Mouse (Mus musculus) heart, embryonic 14.5 days (tissue): ENCODE data around the gene Ets1. TPM values are rescaled to one million over a fixed set of nuclear protein-coding genes. Genes with fewer than 3 reads are reported as not detected.

ENCODE experiments used
- ATAC-seq: fragments of 200-750 bp; cut with Nextera tagmentation; 2 replicates; pipeline ENCODE4 v1.8.0; 2017; ENCODE audit warnings: low read depth, moderate TSS enrichment; ENCODE audit not compliant: insufficient number of reproducible peaks, insufficient read depth, low FRiP score
- H3K27ac ChIP-seq, 2 experiments: fragments of 200-500 bp in 1 of 2; fragments of 300-500 bp in 1 of 2; sonication (generic) in 1 of 2; replicated peaks in 1 of 2; 2 replicates each; pipeline ENCODE4 v1.5.1; 2012 to 2014; ENCODE audit warnings: low read depth in 2 of 2, low read length in 2 of 2, control low read depth in 1 of 2, mild to moderate bottlenecking in 1 of 2, mixed read lengths in 1 of 2; ENCODE audit not compliant: control insufficient read depth in 1 of 2, insufficient read depth in 1 of 2
- H3K27me3 ChIP-seq: fragments of 300-500 bp; sonication (generic); 2 replicates; pipeline ENCODE4 v1.6.1; 2014; ENCODE audit warnings: mild to moderate bottlenecking, low read length, control low read depth; ENCODE audit not compliant: control insufficient read depth, insufficient read depth
- H3K36me3 ChIP-seq: fragments of 300-500 bp; sonication (generic); 2 replicates; pipeline ENCODE4 v1.6.1; 2014; ENCODE audit warnings: mild to moderate bottlenecking, control low read depth, low read length, mixed read lengths; ENCODE audit not compliant: control insufficient read depth, insufficient read depth
- H3K4me1 ChIP-seq, 2 experiments: fragments of 200-500 bp in 1 of 2; fragments of 300-500 bp in 1 of 2; sonication (generic) in 1 of 2; 2 replicates each; pipeline ENCODE4 v1.6.1; 2012 to 2014; ENCODE audit warnings: low read length in 2 of 2, control low read depth in 1 of 2, mixed read lengths in 1 of 2; ENCODE audit not compliant: control insufficient read depth in 2 of 2, insufficient read depth in 2 of 2
- H3K4me2 ChIP-seq: fragments of 300-500 bp; sonication (generic); 2 replicates; pipeline ENCODE4 v1.6.1; 2014; ENCODE audit warnings: mild to moderate bottlenecking, low read length
- H3K4me3 ChIP-seq, 2 experiments: fragments of 200-500 bp in 1 of 2; fragments of 300-500 bp in 1 of 2; sonication (generic) in 1 of 2; 2 replicates each; pipeline ENCODE4 v1.5.1; 2012 to 2014; ENCODE audit warnings: low read length in 2 of 2, mild to moderate bottlenecking in 2 of 2, control low read depth in 1 of 2, low read depth in 1 of 2, moderate library complexity in 1 of 2; ENCODE audit not compliant: control insufficient read depth in 1 of 2, insufficient read depth in 1 of 2
- H3K9ac ChIP-seq: fragments of 300-500 bp; sonication (generic); 2 replicates; pipeline ENCODE4 v1.6.1; 2014; ENCODE audit warnings: mild to moderate bottlenecking, low read length
- H3K9me3 ChIP-seq: fragments of 300-500 bp; sonication (generic); 2 replicates; pipeline ENCODE4 v1.6.1; 2016; ENCODE audit warnings: low read length, control low read depth; ENCODE audit not compliant: control insufficient read depth
- WGBS: fragments of 180-500 bp; shearing (Covaris S2); extraction: QIAGEN DNeasy Blood & Tissue Kit; methylation state at CpG from one replicate; pipeline ENCODE4 v1.1.7; 2014; 5-methylcytosine and 5-hydroxymethylcytosine counted together
- polyA plus RNA-seq: library from polyadenylated mRNA; unstranded; fragments of >200 nt; fragmentation: Nextera tagmentation; extraction: Ambion mirVana; gene quantifications from 2 replicates; pipeline ENCODE4 v1.2.1, GENCODE M21; 2014

The Ets1 gene
- polyA plus RNA-seq, 1 experiment from 2014 or later: 44.1 TPM

- Histone ChIP-seq H3K9me3 (no peaks in the 10 kb centered on the region), H3K9ac (no peak overlapping the region), H3K4me1 (peaks cover 0 to 5% of the 10 kb centered on the region in 2 experiments; a peak in 2 of 4 replicates), H3K4me2 (no peak overlapping the region), H3K4me3 (no peak overlapping the region), H3K27ac (no peak overlapping the region), H3K36me3 (no peaks in the 10 kb centered on the region), H3K27me3 (no peaks in the 10 kb centered on the region)
- 62% methylated on average over 4 of the region's 4 CpGs for WGBS
- no peak for ATAC-seq
Observed at GRCm38 (mm10) chr9:32610631-32611030, 25.4 kb upstream of the Ets1 start.

DNA sequence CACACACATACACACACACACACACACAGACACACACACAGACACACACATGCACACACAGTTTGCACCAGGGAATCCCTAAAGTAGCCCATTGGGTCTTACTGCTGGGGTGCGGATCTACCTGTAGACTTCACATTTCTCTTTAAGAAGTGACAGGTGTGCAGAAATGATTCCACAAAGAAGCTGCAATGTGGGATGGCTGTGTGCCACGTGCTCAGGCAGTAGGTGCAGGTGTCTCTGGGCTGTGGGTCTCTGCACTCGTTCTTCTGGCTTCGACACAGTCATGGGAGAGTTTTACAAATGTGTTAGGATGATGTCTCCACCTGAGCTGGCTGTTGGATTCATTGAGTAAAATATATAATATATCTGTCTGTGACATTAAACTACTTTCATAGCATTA, 24.7 kb upstream of the Ets1 start:
- H3K9ac ChIP-seq: no peak overlapping the region
- no peak overlapping the region for H3K4me2 ChIP-seq
- H3K36me3 ChIP-seq: no peaks in the 10 kb centered on the region
- peaks cover 0 to 2% of the 10 kb centered on the region in 2 experiments; a peak in 1 of 4 replicates for H3K4me1 ChIP-seq
- no peak overlapping the region for H3K4me3 ChIP-seq
- WGBS: 89% methylated on average over 4 of the region's 4 CpGs
- ATAC-seq: no peak
- H3K27me3 ChIP-seq: no peaks in the 10 kb centered on the region
- no peak overlapping the region for H3K27ac ChIP-seq
- H3K9me3 ChIP-seq: no peaks in the 10 kb centered on the region

GRCm38 (mm10) chr9:32612426-32612825, 23.6 kb upstream of the Ets1 start:
- Histone ChIP-seq H3K4me3 (no peak overlapping the region), H3K4me2 (no peak overlapping the region), H3K9me3 (no peaks in the 10 kb centered on the region), H3K27ac (no peak overlapping the region; a peak in 1 of 4 replicates), H3K36me3 (no peaks in the 10 kb centered on the region), H3K27me3 (no peaks in the 10 kb centered on the region), H3K4me1 (peaks cover 0 to under 1% of the 10 kb centered on the region in 2 experiments; a peak in 1 of 4 replicates), H3K9ac (no peak overlapping the region)
- 78% methylated on average over 5 of the region's 5 CpGs for WGBS
- ATAC-seq: no peak

- Histone ChIP-seq H3K4me3 (no peak overlapping the region), H3K27ac (no peak overlapping the region; a peak in 2 of 4 replicates), H3K9ac (no peak overlapping the region), H3K9me3 (no peaks in the 10 kb centered on the region), H3K36me3 (no peaks in the 10 kb centered on the region), H3K4me1 (no peaks in the 10 kb centered on the region; a peak in 1 of 4 replicates), H3K4me2 (no peak overlapping the region), H3K27me3 (no peaks in the 10 kb centered on the region)
- no peak for ATAC-seq
- 46% methylated on average over 6 of the region's 6 CpGs for WGBS
Observed at GRCm38 (mm10) chr9:32612861-32613421, 23.1 kb upstream of the Ets1 start.

- Histone ChIP-seq H3K4me3 (no peak overlapping the region), H3K36me3 (no peaks in the 10 kb centered on the region), H3K4me2 (no peak overlapping the region), H3K9ac (no peak overlapping the region), H3K9me3 (no peaks in the 10 kb centered on the region), H3K4me1 (no peaks in the 10 kb centered on the region; a peak in 1 of 4 replicates), H3K27me3 (no peaks in the 10 kb centered on the region), H3K27ac (no peak overlapping the region)
- ATAC-seq: no peak
- WGBS: 79% methylated on average over 9 of the region's 9 CpGs
Observed at GRCm38 (mm10) chr9:32614191-32614590, 21.8 kb upstream of the Ets1 start.

GRCm38 (mm10) chr9:32615461-32615860, 20.6 kb upstream of the Ets1 start:
- H3K9me3 ChIP-seq: no peaks in the 10 kb centered on the region
- no peak overlapping the region for H3K27ac ChIP-seq
- ATAC-seq: no peak
- no peaks in the 10 kb centered on the region for H3K36me3 ChIP-seq
- H3K9ac ChIP-seq: no peak overlapping the region
- no peak overlapping the region for H3K4me3 ChIP-seq
- no peaks in the 10 kb centered on the region for H3K27me3 ChIP-seq
- H3K4me1 ChIP-seq: no peaks in the 10 kb centered on the region; a peak in 1 of 4 replicates
- 84% methylated on average over 6 of the region's 6 CpGs for WGBS
- no peak overlapping the region for H3K4me2 ChIP-seq

DNA sequence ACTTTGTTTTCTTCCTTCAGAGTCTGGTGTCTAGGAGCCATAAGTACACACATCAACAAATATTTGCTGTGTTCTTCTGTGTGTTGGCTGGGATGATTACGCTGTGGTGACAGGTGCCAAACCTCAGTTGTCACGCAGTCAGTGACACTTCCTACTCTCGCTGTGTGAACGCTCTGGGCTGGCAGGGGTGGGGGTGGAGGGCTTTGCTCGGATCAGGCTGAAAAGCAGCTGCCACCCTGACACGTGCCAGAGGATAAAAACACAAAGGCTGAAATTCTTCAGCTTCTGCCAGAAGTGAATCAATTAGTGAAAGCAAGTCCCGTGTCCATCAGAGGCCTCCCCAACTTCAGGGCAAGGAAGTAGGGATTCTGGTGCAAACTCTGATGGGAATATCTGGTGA, 20.0 kb upstream of the Ets1 start:
- no peak for ATAC-seq
- Histone ChIP-seq H3K4me1 (no peaks in the 10 kb centered on the region; a peak in 1 of 4 replicates), H3K4me3 (no peak overlapping the region), H3K4me2 (no peak overlapping the region), H3K36me3 (no peaks in the 10 kb centered on the region), H3K9ac (no peak overlapping the region), H3K9me3 (no peaks in the 10 kb centered on the region), H3K27me3 (no peaks in the 10 kb centered on the region), H3K27ac (no peak overlapping the region)
- WGBS: 22% methylated on average over 7 of the region's 7 CpGs
